Mouse (Mus musculus) olfactory bulb, adult 2 months (tissue): ENCODE results near the gene Fosl2. TPM values are rescaled to one million over a fixed set of nuclear protein-coding genes. Genes with fewer than 3 reads are reported as not detected.

ENCODE experiments used
- H3K27ac ChIP-seq: fragments of 200-500 bp; 2 replicates; pipeline ENCODE4 v1.5.1; 2012; ENCODE audit warnings: low read depth, low read length; ENCODE audit not compliant: insufficient read depth
- H3K4me1 ChIP-seq: fragments of 200-500 bp; 2 replicates; pipeline ENCODE4 v1.6.1; 2012; ENCODE audit warnings: low read length; ENCODE audit not compliant: control insufficient read depth, insufficient read depth
- H3K4me3 ChIP-seq: fragments of 200-500 bp; 2 replicates; pipeline ENCODE4 v1.5.1; 2012; ENCODE audit warnings: mild to moderate bottlenecking, low read depth, low read length, moderate library complexity; ENCODE audit not compliant: insufficient read depth
- CTCF ChIP-seq: fragments of 200-500 bp; IDR thresholded peaks from 2 replicates; pipeline ENCODE4 v1.5.1; 2012; ENCODE audit warnings: low read depth, mild to moderate bottlenecking, low read length, moderate library complexity; ENCODE audit not compliant: insufficient read depth
- POLR2A ChIP-seq: fragments of 200-500 bp; IDR thresholded peaks from 2 replicates; pipeline ENCODE4 v1.6.1; 2012; ENCODE audit warnings: mild to moderate bottlenecking, low read depth, low read length, moderate library complexity; ENCODE audit not compliant: insufficient read depth
- WGBS: fragments of 180-500 bp; shearing (Covaris S2); methylation state at CpG from one replicate; pipeline ENCODE4 v1.1.7; 2018; 5-methylcytosine and 5-hydroxymethylcytosine counted together
- polyA plus RNA-seq: library from polyadenylated mRNA; stranded (reverse); fragments of >200 nt; gene quantifications from 2 replicates; pipeline ENCODE4 v1.2.4, GENCODE M21; 2012; ENCODE audit warnings: low replicate concordance; ENCODE audit not compliant: missing spikeins, insufficient read depth, insufficient read length

Fosl2 gene
- polyA plus RNA-seq, 1 experiment: not detected

DNA sequence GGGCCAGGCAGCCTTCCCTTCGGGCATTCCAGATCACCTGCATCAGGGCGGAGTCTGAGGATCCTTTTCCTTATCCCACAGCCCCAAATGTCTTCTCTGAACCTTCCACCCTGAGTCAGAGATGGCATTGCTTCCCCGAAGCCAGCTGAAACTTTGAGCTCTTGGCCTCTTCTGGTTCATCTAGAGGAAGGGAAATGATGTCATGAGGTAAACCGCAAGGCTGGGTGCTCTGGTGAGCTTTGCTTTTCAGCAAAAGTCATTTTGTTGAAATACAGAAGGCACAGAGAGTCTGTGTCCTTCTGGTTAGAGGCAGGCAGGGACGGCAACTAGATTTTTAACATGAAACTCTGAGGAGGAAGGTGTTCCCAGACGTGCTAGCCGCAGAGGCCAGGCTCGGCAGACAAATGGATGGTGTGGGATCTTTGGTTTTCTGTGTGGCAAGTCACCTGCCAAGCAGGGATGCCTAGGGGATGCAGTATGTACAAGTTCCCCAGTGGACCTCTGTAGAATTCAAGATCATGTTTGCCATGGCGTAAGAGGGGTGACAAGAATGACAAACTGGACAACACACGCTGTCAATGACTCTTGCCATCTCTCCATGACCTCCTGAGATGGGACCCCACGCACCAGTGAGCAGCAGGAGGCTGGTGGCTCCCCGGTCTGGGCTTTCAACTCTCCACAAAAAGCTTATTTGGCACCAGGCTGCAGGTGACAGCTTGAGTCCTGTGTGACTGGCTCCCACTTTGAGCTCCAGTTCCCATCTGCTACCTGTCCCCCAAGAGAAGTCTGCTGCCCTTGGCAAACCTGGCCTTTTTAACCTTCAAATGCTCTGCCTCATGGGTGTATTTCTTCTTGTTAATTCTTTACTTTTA, 31.2 kb upstream of the Fosl2 start:
- Histone ChIP-seq H3K4me1 (peaks cover 7% of the 10 kb centered on the region), H3K4me3 (no peak overlapping the region), H3K27ac (no peak overlapping the region)
- 90% methylated on average over 12 of the region's 12 CpGs for WGBS
- TF ChIP-seq CTCF (no peak), POLR2A (no peak)

- Histone ChIP-seq H3K4me1 (peaks cover 7% of the 10 kb centered on the region), H3K4me3 (no peak overlapping the region), H3K27ac (no peak overlapping the region)
- TF ChIP-seq CTCF (no peak), POLR2A (no peak)
- WGBS: 92% methylated on average over 5 of the region's 5 CpGs
Observed at GRCm38 (mm10) chr5:32106473-32107140, 29.0 kb upstream of the Fosl2 start.

DNA sequence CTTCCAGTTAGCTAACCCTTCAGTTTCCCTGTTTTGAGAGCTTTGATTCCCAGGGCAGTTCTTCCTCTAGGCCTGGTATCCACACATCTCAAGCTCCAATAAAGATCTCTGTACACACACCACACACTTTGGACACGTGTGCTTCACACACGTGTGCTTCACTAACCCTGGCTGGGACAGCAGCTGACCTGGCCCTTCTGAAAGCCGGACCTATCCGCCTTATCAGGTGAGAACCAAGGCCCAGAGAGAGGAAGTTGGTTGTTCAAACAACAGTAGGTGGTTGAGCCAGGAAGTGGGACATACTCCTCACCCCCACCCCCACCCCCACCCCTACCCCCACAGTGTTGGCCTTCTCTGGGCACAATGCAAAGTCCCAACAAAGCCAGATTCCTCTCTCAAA, 24.9 kb upstream of the Fosl2 start:
- no peak overlapping the region for H3K27ac ChIP-seq
- peaks cover 10% of the 10 kb centered on the region for H3K4me1 ChIP-seq
- WGBS: 95% methylated on average over 4 of the region's 4 CpGs
- no peak overlapping the region for H3K4me3 ChIP-seq
- TF ChIP-seq POLR2A (no peak), CTCF (no peak)

DNA sequence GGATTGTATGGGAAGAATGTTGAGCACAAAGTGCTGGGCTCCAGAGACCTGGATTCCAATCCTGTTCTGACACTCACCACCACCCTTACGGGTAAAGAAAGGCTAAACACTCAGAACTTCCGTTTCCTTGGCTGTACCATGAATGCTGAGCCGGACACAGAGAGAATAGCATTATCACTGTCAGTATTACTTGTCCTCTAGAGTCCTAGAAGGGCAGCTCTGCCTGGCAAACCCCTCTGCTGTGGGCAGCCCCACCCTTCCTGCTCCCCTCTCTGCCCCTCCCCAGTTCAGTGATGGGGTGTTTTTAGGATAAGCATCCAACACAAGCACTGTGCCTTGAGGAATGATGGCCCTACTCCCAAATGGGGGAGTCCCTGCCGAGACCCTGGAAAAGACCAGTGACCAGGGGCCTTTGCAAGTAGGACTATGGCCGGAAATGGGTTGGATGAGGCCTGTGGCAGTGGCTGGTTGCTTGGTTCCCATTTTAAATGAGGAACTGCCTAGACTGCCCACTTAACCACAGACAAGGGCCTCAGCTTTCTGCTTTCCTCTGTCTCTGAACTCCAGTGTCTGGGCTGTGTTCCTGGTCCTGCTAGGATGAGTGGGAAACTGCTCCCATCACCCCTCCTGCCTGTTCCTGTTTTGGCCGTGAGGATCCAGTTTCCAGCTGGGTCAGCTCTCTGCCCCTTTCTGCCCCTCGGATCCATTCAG, 23.2 kb upstream of the Fosl2 start:
- Histone ChIP-seq H3K27ac (no peak overlapping the region), H3K4me3 (no peak overlapping the region), H3K4me1 (peaks cover 10% of the 10 kb centered on the region)
- TF ChIP-seq POLR2A (no peak), CTCF (no peak)
- 86% methylated on average over 7 of the region's 7 CpGs for WGBS

GRCm38 (mm10) chr5:32120901-32121376, 14.7 kb upstream of the Fosl2 start:
- 40% methylated on average over 11 of the region's 11 CpGs for whole genome bisulfite sequencing
- TF ChIP-seq POLR2A (no peak), CTCF (no peak)
- Histone ChIP-seq H3K4me1 (peaks cover 27% of the 10 kb centered on the region), H3K27ac (no peak overlapping the region; the same call in 1 of the 2 replicates), H3K4me3 (no peak overlapping the region)

- WGBS: 90% methylated on average over 6 of the region's 6 CpGs
- Histone ChIP-seq H3K4me3 (no peak overlapping the region), H3K4me1 (peaks cover 27% of the 10 kb centered on the region), H3K27ac (no peak overlapping the region)
- TF ChIP-seq POLR2A (no peak), CTCF (no peak)
Observed at GRCm38 (mm10) chr5:32121936-32122335, 13.7 kb upstream of the Fosl2 start.

GRCm38 (mm10) chr5:32122363-32122762, 13.2 kb upstream of the Fosl2 start:
- Histone ChIP-seq H3K4me3 (no peak overlapping the region), H3K4me1 (peaks cover 27% of the 10 kb centered on the region), H3K27ac (no peak overlapping the region)
- WGBS: 92% methylated on average over 5 of the region's 5 CpGs
- no peak for TF ChIP-seq CTCF

- Histone ChIP-seq H3K4me1 (peaks cover 18% of the 10 kb centered on the region), H3K4me3 (no peak overlapping the region), H3K27ac (no peak overlapping the region)
- TF ChIP-seq POLR2A: no peak
- TF ChIP-seq CTCF: no peak
- WGBS: 89% methylated on average over 6 of the region's 6 CpGs
Observed at GRCm38 (mm10) chr5:32124957-32125356, 10.6 kb upstream of the Fosl2 start.

DNA sequence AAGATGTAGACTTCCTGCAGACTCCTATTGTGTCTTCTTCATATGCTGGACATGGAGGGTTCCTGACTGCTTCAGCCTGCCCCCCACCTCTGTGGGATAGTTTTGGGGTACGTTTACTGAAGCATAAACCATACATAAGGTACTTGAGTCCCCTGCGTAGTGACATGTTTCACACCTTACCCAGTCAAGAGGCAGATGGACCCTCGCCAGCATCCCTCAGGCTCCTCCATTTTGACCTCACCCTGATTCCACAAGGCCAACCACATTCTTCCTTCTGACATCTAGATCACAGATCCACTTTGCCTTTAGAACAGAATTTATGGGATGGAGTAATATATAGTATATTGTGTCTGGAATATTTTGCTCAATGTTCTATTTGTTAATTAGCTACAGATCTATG, 8.4 kb upstream of the Fosl2 start:
- Histone ChIP-seq H3K27ac (no peak overlapping the region), H3K4me1 (peaks cover 4% of the 10 kb centered on the region; the same call in 1 of the 2 replicates), H3K4me3 (no peak overlapping the region)
- TF ChIP-seq POLR2A (no peak), CTCF (no peak)
- WGBS: 96% methylated on average over 3 of the region's 3 CpGs
